9 mouse cellular contexts compared by ENCODE assay signal in genomic region chr7:45470869-45471268, GRCm38 (mm10). TPM values are rescaled to one million over a fixed set of nuclear protein-coding genes. Genes with fewer than 3 reads are reported as not detected.
DNase-seq lines count a peak whose midpoint lies in the region; ATAC-seq and TF ChIP-seq lines count a peak whose summit lies in the region.
"Had no signal": no experiment of that assay in that cellular context is flagged by ENCODE, and none has a peak within 500 bp of the region (broad histone marks: within the 10 kb centered on the region; RNA-seq: fewer than 3 reads in every experiment).

No protein-coding gene starts in this region.

- no peak overlapping the region for H3K4me3 ChIP-seq in hindbrain, embryonic 14.5 days (replicated peaks; ENCODE audit: low read length)
- H3K4me3 ChIP-seq in hindbrain, embryonic 12.5 days, result no peak overlapping the region
- no peak overlapping the region for H3K4me3 ChIP-seq in midbrain, postnatal 0 days (ENCODE audit: low read depth, low read length)
- H3K4me3 ChIP-seq: limb, embryonic 15.5 days had no signal

- H3K4me2 ChIP-seq in hindbrain, embryonic 14.5 days (replicated peaks), result no peak overlapping the region
- no peak overlapping the region for H3K4me2 ChIP-seq in hindbrain, embryonic 12.5 days (replicated peaks)
- no peak overlapping the region for H3K4me2 ChIP-seq in midbrain, postnatal 0 days (ENCODE audit: low read depth, low read length, poor library complexity, severe bottlenecking)
- H3K4me2 ChIP-seq: limb, embryonic 15.5 days had no signal

- peak; percentile 91 for DNase-seq in hindbrain, embryonic 14.5 days (ENCODE audit: low spot score)
- DNase-seq in CD8-positive naive resting alpha-beta T cell, adult 2 months (ENCODE audit: low read depth in 2 of 2, low spot score in 2 of 2), result peak; percentile 54 to 80
- DNase-seq in adipocyte (ENCODE audit: low spot score), result peak; percentile 81
- DNase-seq in forelimb bud, embryonic 11.5 days (ENCODE audit: low read depth, low spot score), result peak; percentile 74
- DNase-seq in layer of hippocampus, postnatal 14 days (ENCODE audit: low spot score in 2 of 2), result peak; percentile 63 to 76
- peak; percentile 79 for DNase-seq in midbrain, postnatal 0 days (ENCODE audit: low spot score)
- DNase-seq in thymus, postnatal 10 days (ENCODE audit: low spot score in 2 of 2), result peak; percentile 37 to 77

- peaks cover 6% of the 10 kb centered on the region for H3K4me1 ChIP-seq in hindbrain, embryonic 14.5 days (replicated peaks; ENCODE audit: control insufficient read depth, insufficient read depth, low read length)
- peaks cover 9% of the 10 kb centered on the region for H3K4me1 ChIP-seq in hindbrain, embryonic 12.5 days
- peaks cover 1% of the 10 kb centered on the region; the same call in 1 of the 2 replicates for H3K4me1 ChIP-seq in midbrain, postnatal 0 days (ENCODE audit: insufficient read depth, low read length)

- no peak for ATAC-seq in hindbrain, embryonic 14.5 days (ENCODE audit: low FRiP score)
- no peak for ATAC-seq in hindbrain, embryonic 12.5 days (ENCODE audit: low FRiP score)
- ATAC-seq in midbrain, postnatal 0 days (ENCODE audit: low FRiP score), result no peak

- H3K27ac ChIP-seq in hindbrain, embryonic 14.5 days, result no peak overlapping the region
- no peak overlapping the region for H3K27ac ChIP-seq in hindbrain, embryonic 12.5 days
- no peak overlapping the region for H3K27ac ChIP-seq in midbrain, postnatal 0 days (ENCODE audit: low read depth, low read length)
- H3K27ac ChIP-seq: limb, embryonic 15.5 days had no signal

- H3K9me3 ChIP-seq in hindbrain, embryonic 14.5 days (ENCODE audit: control insufficient read depth, low read length), result no peaks in the 10 kb centered on the region
- no peaks in the 10 kb centered on the region for H3K9me3 ChIP-seq in hindbrain, embryonic 12.5 days (replicated peaks)
- no peaks in the 10 kb centered on the region for H3K9me3 ChIP-seq in midbrain, postnatal 0 days (ENCODE audit: low read length)
- H3K9me3 ChIP-seq: limb, embryonic 15.5 days had no signal

- no peaks in the 10 kb centered on the region for H3K36me3 ChIP-seq in hindbrain, embryonic 14.5 days (replicated peaks; ENCODE audit: control insufficient read depth, insufficient read depth)
- no peaks in the 10 kb centered on the region for H3K36me3 ChIP-seq in hindbrain, embryonic 12.5 days
- no peaks in the 10 kb centered on the region for H3K36me3 ChIP-seq in midbrain, postnatal 0 days (ENCODE audit: insufficient read depth, low read length)
- H3K36me3 ChIP-seq: limb, embryonic 15.5 days had no signal

- H3K27me3 ChIP-seq in hindbrain, embryonic 14.5 days (ENCODE audit: control insufficient read depth, insufficient read depth, low read length), result no peaks in the 10 kb centered on the region
- no peaks in the 10 kb centered on the region for H3K27me3 ChIP-seq in hindbrain, embryonic 12.5 days
- H3K27me3 ChIP-seq in midbrain, postnatal 0 days (ENCODE audit: insufficient read depth, low read length), result no peaks in the 10 kb centered on the region
- H3K27me3 ChIP-seq: limb, embryonic 15.5 days had no signal

- WGBS in hindbrain, embryonic 14.5 days, result 12% methylated on average over 3 of the region's 3 CpGs
- 5% methylated on average over 3 of the region's 3 CpGs for WGBS in hindbrain, embryonic 12.5 days
- WGBS in midbrain, postnatal 0 days, result 3% methylated on average over 3 of the region's 3 CpGs

- no peak overlapping the region for H3K9ac ChIP-seq in hindbrain, embryonic 14.5 days
- H3K9ac ChIP-seq in hindbrain, embryonic 12.5 days, result no peak overlapping the region
- H3K9ac ChIP-seq in midbrain, postnatal 0 days (replicated peaks; ENCODE audit: low read length, poor library complexity, severe bottlenecking), result no peak overlapping the region
- H3K9ac ChIP-seq: limb, embryonic 15.5 days had no signal

- peak; percentile 87 for TF ChIP-seq CTCF in midbrain, postnatal 0 days (IDR thresholded peaks at IDR 0.05)

RNA-seq across cellular contexts. Expression of gene Bax, which starts 4.2 kb away (rescaled TPM):
- polyA plus RNA-seq in hindbrain, embryonic 14.5 days (2014; fragmentation: Nextera tagmentation; extraction: Ambion mirVana), result 182 and 190 TPM in 2 replicates
- 231 and 244 TPM in 2 replicates for polyA plus RNA-seq in hindbrain, embryonic 12.5 days (2016; fragmentation: Nextera tagmentation; extraction: Ambion mirVana)
- 10 to 100 TPM; 90.2 to 90.6 TPM for total RNA-seq in layer of hippocampus, postnatal 14 days (2021)
- total RNA-seq in midbrain, postnatal 0 days (2014; rRNA removed), result 119 and 144 TPM in 2 replicates
- polyA plus RNA-seq in midbrain, postnatal 0 days (2015; fragmentation: Nextera tagmentation; extraction: Ambion mirVana), result 254 and 258 TPM in 2 replicates

RNA-seq across cellular contexts. Expression of gene Tulp2, which starts 10.8 kb away (rescaled TPM):
- 0.13 and 0.35 TPM in 2 replicates for polyA plus RNA-seq in hindbrain, embryonic 14.5 days (2014; fragmentation: Nextera tagmentation; extraction: Ambion mirVana)
- 0.13 and 0.54 TPM in 2 replicates for polyA plus RNA-seq in hindbrain, embryonic 12.5 days (2016; fragmentation: Nextera tagmentation; extraction: Ambion mirVana)
- total RNA-seq in layer of hippocampus, postnatal 14 days (2021), result not detected
- total RNA-seq in midbrain, postnatal 0 days (2014; rRNA removed), result not detected in 2 replicates
- polyA plus RNA-seq in midbrain, postnatal 0 days (2015; fragmentation: Nextera tagmentation; extraction: Ambion mirVana), result 0.37 and 0.67 TPM in 2 replicates

RNA-seq across cellular contexts. Expression of gene Ftl1, which starts 11.2 kb away (rescaled TPM):
- polyA plus RNA-seq in hindbrain, embryonic 14.5 days (2014; fragmentation: Nextera tagmentation; extraction: Ambion mirVana), result 4,936 and 5,483 TPM in 2 replicates
- polyA plus RNA-seq in hindbrain, embryonic 12.5 days (2016; fragmentation: Nextera tagmentation; extraction: Ambion mirVana), result 5,718 and 6,089 TPM in 2 replicates
- 100 to 1,000 TPM; 300 to 331 TPM for total RNA-seq in layer of hippocampus, postnatal 14 days (2021)
- total RNA-seq in midbrain, postnatal 0 days (2014; rRNA removed), result 2,165 and 2,428 TPM in 2 replicates
- polyA plus RNA-seq in midbrain, postnatal 0 days (2015; fragmentation: Nextera tagmentation; extraction: Ambion mirVana), result 4,797 and 5,109 TPM in 2 replicates

RNA-seq across cellular contexts. Expression of gene Gm45808, which starts 15.7 kb away (rescaled TPM):
- polyA plus RNA-seq in hindbrain, embryonic 14.5 days (2014; fragmentation: Nextera tagmentation; extraction: Ambion mirVana), result not detected in 2 replicates
- not detected in 2 replicates for polyA plus RNA-seq in hindbrain, embryonic 12.5 days (2016; fragmentation: Nextera tagmentation; extraction: Ambion mirVana)
- under 1 TPM; 0.57 to 0.62 TPM for total RNA-seq in layer of hippocampus, postnatal 14 days (2021)
- 0.52 and 1.6 TPM in 2 replicates for total RNA-seq in midbrain, postnatal 0 days (2014; rRNA removed)
- not detected in 2 replicates for polyA plus RNA-seq in midbrain, postnatal 0 days (2015; fragmentation: Nextera tagmentation; extraction: Ambion mirVana)
- polyA plus RNA-seq: limb, embryonic 15.5 days had no signal

RNA-seq across cellular contexts. Expression of gene Dhdh, which starts 17.7 kb away (rescaled TPM):
- 2.8 and 3.6 TPM in 2 replicates for polyA plus RNA-seq in hindbrain, embryonic 14.5 days (2014; fragmentation: Nextera tagmentation; extraction: Ambion mirVana)
- polyA plus RNA-seq in hindbrain, embryonic 12.5 days (2016; fragmentation: Nextera tagmentation; extraction: Ambion mirVana), result 3.4 and 3.5 TPM in 2 replicates
- total RNA-seq in layer of hippocampus, postnatal 14 days (2021), result 1 to 10 TPM; 2.8 TPM
- 4.3 TPM in 2 replicates for total RNA-seq in midbrain, postnatal 0 days (2014; rRNA removed)
- 5.5 and 6.1 TPM in 2 replicates for polyA plus RNA-seq in midbrain, postnatal 0 days (2015; fragmentation: Nextera tagmentation; extraction: Ambion mirVana)
